Mouse (Mus musculus): Measurements from ENCODE around the gene Nudt9. TPM values are rescaled to one million over a fixed set of nuclear protein-coding genes. Genes with fewer than 3 reads are reported as not detected.

Gene Nudt9
- total and polyA plus RNA-seq, 2 experiments from 2014 or later = 55.3 to 73.8 TPM

DNA sequence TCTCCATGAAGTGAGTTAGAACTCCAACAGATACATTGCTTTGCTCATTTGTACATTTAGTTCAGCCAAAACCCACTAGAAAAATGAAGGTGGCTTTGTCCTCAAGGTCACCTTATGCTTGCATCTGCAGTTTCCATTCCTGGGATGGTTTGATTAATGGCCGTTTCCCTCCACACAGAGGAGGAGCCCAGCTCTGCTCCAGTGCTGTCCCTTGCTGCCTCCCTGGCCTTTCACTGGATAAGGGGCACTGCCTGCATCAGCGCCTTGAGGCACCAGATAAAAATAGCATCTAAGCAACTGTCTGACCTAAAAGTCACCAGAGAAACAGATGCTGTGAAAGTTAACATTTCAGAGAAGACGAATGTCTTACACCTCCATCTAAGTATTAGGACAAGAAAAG is 63.4 kb downstream of the Nudt9 start:
- DNase-seq = peak; percentile 40
- no peak for TF ChIP-seq CTCF (IDR thresholded peaks at IDR 0.05; ENCODE audit: low read depth)
- no peaks in the 10 kb centered on the region for H3K27me3 ChIP-seq (ENCODE audit: insufficient read depth, low read length)
- H3K27ac ChIP-seq (ENCODE audit: low read depth, low read length) = peak overlapping the region; percentile 75
- no peak for ATAC-seq
- H3K4me3 ChIP-seq (ENCODE audit: low read depth, low read length) = peak overlapping the region; percentile 21
- peak overlapping the region; percentile 43 for H3K4me2 ChIP-seq (ENCODE audit: low read depth)
- H3K9ac ChIP-seq = peak overlapping the region; percentile 31; the same call in 1 of the 2 replicates
- H3K36me3 ChIP-seq (ENCODE audit: insufficient read depth) = no peaks in the 10 kb centered on the region
- no peaks in the 10 kb centered on the region for H3K9me3 ChIP-seq (ENCODE audit: low read length)
- peaks cover 37% of the 10 kb centered on the region for H3K4me1 ChIP-seq (ENCODE audit: insufficient read depth)
- whole genome bisulfite sequencing = 28% methylated on average over 3 of the region's 3 CpGs

DNA sequence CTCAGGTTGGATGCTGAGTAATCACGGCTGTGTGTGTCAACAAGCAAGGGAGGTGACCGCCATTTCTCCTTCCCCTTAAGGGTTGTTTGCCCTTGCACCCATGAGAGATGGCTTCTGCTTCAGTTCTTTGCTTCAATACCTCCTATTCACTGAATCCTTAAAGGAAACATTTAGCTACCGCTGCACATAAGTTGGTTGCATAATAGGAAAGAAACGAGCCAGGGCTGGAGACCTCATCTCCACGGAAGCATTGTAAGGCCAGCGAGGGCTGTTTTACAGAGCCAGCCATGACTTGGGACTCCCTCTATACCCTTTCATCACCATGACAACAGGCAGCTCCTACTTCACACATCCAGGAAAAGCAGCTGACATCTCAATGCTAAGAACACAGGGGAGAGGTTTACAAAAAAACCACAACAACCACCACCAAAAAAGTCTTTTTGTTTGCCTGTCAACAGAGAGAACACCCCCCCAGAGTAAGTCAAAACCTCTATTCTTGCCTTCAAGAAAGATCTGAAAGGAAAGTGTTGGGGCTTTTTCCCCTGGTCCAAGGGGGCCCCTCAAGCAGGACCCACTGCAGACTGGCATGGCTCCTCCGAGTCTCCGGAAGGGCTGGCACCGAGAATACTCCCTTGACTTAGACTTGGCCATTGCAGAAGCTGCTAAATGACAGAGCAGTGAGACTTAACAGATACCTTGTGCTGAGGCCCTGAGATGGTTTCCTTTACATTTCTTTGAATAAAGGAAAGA is 64.2 kb downstream of the Nudt9 start:
- Histone ChIP-seq H3K36me3 (ENCODE audit: insufficient read depth) (no peaks in the 10 kb centered on the region), H3K4me2 (ENCODE audit: low read depth) (peak overlapping the region; percentile 43), H3K27ac (ENCODE audit: low read depth, low read length) (peak overlapping the region; percentile 75), H3K4me3 (ENCODE audit: low read depth, low read length) (peak overlapping the region; percentile 10; the same call in 1 of the 2 replicates), H3K27me3 (ENCODE audit: insufficient read depth, low read length) (no peaks in the 10 kb centered on the region), H3K9me3 (ENCODE audit: low read length) (no peaks in the 10 kb centered on the region), H3K9ac (0 out of 2 replicates have a peak overlapping the region, but pooled peaks have one; percentile 6), H3K4me1 (ENCODE audit: insufficient read depth) (peaks cover 44% of the 10 kb centered on the region)
- DNase-seq (peak; percentile 84), ATAC-seq (peak; percentile 69)
- 5% methylated on average over 9 of the region's 9 CpGs for WGBS
- no peak for TF ChIP-seq CTCF (IDR thresholded peaks at IDR 0.05; ENCODE audit: low read depth)

DNA sequence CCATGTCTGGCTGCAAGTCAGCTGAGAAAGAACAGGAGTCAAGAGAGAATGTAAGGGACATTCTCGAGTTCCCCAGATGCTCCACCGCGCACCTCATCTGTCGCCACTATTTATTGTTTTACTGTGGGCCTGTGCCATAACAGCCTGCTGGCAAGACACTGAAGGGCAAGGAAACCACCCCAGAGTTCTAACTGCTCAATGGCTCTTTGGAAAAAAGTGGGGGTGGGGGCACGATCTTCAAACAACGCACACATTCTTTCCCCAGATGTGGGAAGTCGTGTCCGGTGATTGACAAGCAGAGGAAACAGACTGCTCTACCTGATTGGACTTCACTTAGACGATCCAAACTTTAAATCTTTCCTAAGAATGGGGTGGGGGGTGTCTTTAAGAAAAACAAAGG is 65.9 kb downstream of the Nudt9 start:
- Histone ChIP-seq H3K36me3 (ENCODE audit: insufficient read depth) (no peaks in the 10 kb centered on the region), H3K9me3 (ENCODE audit: low read length) (no peaks in the 10 kb centered on the region), H3K27ac (ENCODE audit: low read depth, low read length) (peak overlapping the region; percentile 75), H3K27me3 (ENCODE audit: insufficient read depth, low read length) (no peaks in the 10 kb centered on the region), H3K4me1 (ENCODE audit: insufficient read depth) (peaks cover 44% of the 10 kb centered on the region), H3K9ac (peak overlapping the region; percentile 40), H3K4me3 (ENCODE audit: low read depth, low read length) (peak overlapping the region; percentile 32), H3K4me2 (ENCODE audit: low read depth) (peak overlapping the region; percentile 43)
- 20% methylated on average over 9 of the region's 9 CpGs for WGBS
- no peak for TF ChIP-seq CTCF (IDR thresholded peaks at IDR 0.05; ENCODE audit: low read depth)
- no peak for ATAC-seq
- peak; percentile 5 for DNase-seq

DNA sequence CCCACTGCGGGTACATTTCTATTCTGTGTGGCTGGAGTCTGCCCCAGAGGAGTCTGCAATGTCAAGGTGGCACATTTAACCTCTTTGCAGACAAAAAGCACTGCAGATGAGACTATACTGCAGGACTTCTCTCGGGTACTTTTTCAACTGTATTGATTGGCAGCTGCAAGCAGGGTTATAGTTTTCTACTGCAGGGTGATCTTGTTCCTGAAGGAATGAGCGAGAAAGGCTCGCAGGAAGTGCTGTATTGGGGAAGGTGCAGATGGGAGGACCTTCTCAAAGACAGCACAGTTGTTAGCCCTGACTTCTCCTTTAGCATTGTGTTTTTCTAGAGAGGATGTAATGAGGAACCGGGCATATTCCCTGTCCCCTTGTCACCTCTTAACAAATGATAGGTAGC is 66.4 kb downstream of the Nudt9 start:
- peak; percentile 15 for DNase-seq
- Histone ChIP-seq H3K9ac (peak overlapping the region; percentile 40; the same call in 1 of the 2 replicates), H3K4me2 (ENCODE audit: low read depth) (peak overlapping the region; percentile 43), H3K4me3 (ENCODE audit: low read depth, low read length) (peak overlapping the region; percentile 32), H3K4me1 (ENCODE audit: insufficient read depth) (peaks cover 44% of the 10 kb centered on the region), H3K36me3 (ENCODE audit: insufficient read depth) (no peaks in the 10 kb centered on the region), H3K27ac (ENCODE audit: low read depth, low read length) (peak overlapping the region; percentile 75), H3K9me3 (ENCODE audit: low read length) (no peaks in the 10 kb centered on the region), H3K27me3 (ENCODE audit: insufficient read depth, low read length) (no peaks in the 10 kb centered on the region)
- WGBS = 21% methylated on average over 5 of the region's 5 CpGs
- TF ChIP-seq CTCF (IDR thresholded peaks at IDR 0.05; ENCODE audit: low read depth) = no peak
- no peak for ATAC-seq

DNA sequence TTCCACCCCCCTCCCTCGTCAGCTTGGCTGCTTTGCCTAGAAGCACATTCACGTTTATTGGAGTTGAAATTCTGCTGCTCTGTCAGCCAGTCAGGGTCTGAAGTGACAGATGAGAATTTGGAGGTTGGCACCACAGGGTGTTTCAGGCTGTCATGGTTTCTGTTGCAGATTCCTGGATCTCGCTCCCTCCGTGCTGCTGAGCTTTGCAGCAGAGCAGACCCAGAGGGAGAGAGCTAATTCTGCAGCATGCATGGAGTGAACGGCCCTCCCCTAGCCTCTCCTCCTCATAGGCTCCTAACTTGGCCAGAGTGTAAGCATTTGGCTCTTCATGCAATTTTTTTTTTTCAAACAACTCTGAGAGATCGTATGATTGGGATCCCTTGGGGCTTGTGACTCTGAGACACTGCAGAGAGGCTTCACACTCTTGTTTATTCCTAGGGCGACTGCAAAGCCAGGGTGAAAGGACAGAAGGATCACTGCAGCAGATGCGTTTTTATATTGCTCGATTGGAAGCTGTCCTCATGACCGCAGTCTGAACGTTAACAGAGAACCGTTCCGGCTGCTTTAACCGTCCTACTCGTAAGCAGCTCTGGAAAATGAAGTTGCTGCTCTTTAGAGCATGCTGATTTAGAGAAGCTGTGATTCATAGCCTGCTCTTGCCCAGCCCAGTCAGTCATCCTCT is 67.5 kb downstream of the Nudt9 start, which contains the start of gene Sparcl1:
Gene Sparcl1 (minus strand): TSS at position 243 of the 682 bp plus-strand sequence.
- Histone ChIP-seq H3K36me3 (ENCODE audit: insufficient read depth) (no peaks in the 10 kb centered on the region), H3K4me1 (ENCODE audit: insufficient read depth) (peaks cover 35% of the 10 kb centered on the region), H3K9ac (peak within 1 kb of the TSS; percentile 40), H3K9me3 (ENCODE audit: low read length) (no peaks in the 10 kb centered on the region), H3K27me3 (ENCODE audit: insufficient read depth, low read length) (no peaks in the 10 kb centered on the region), H3K27ac (ENCODE audit: low read depth, low read length) (peak within 1 kb of the TSS; percentile 75), H3K4me2 (ENCODE audit: low read depth) (peak within 1 kb of the TSS; percentile 43), H3K4me3 (ENCODE audit: low read depth, low read length) (peak within 1 kb of the TSS; percentile 32)
- 15% methylated on average over 15 of the region's 15 CpGs for WGBS
- DNase-seq = peak; percentile 80
- TF ChIP-seq CTCF (IDR thresholded peaks at IDR 0.05; ENCODE audit: low read depth) = no peak
- ATAC-seq = peak; percentile 81

Small RNA genes within 50 kb of the gene (microRNA-seq; reads per million reads assigned to microRNA genes)
- gene Mir5619 = 1.9 to 2.2 reads per million in 2 experiments

Other genes starting within 250 kb of the Nudt9 start
- gene Klhl8, start 135.0 kb upstream of the Nudt9 start, total RNA-seq (2014; rRNA removed) = 51.2 and 60.0 TPM in 2 replicates
- gene Klhl8, start 135.0 kb upstream of the Nudt9 start, polyA plus RNA-seq (2015; fragmentation: Nextera tagmentation; extraction: Ambion mirVana) = 41.0 and 47.3 TPM in 2 replicates
- not detected in 2 replicates for gene Hsd17b13, start 68.9 kb upstream of the Nudt9 start, total RNA-seq (2014; rRNA removed)
- 0.16 and 0.21 TPM in 2 replicates for gene Hsd17b13, start 68.9 kb upstream of the Nudt9 start, polyA plus RNA-seq (2015; fragmentation: Nextera tagmentation; extraction: Ambion mirVana)
- gene Hsd17b11, start 24.4 kb upstream of the Nudt9 start, total RNA-seq (2014; rRNA removed) = 10.9 and 15.8 TPM in 2 replicates
- gene Hsd17b11, start 24.4 kb upstream of the Nudt9 start, polyA plus RNA-seq (2015; fragmentation: Nextera tagmentation; extraction: Ambion mirVana) = 3.2 and 4.6 TPM in 2 replicates
- gene Gm17660, start 31.3 kb downstream of the Nudt9 start, total RNA-seq (2014; rRNA removed) = not detected in 2 replicates
- 0.52 and 1.1 TPM in 2 replicates for gene Gm17660, start 31.3 kb downstream of the Nudt9 start, polyA plus RNA-seq (2015; fragmentation: Nextera tagmentation; extraction: Ambion mirVana)
- gene Sparcl1, start 67.4 kb downstream of the Nudt9 start, total RNA-seq (2014; rRNA removed) = 342 and 344 TPM in 2 replicates
- gene Sparcl1, start 67.4 kb downstream of the Nudt9 start, polyA plus RNA-seq (2015; fragmentation: Nextera tagmentation; extraction: Ambion mirVana) = 239 and 282 TPM in 2 replicates
- gene Dspp, start 124.4 kb downstream of the Nudt9 start, total RNA-seq (2014; rRNA removed) = not detected in 2 replicates
- gene Dspp, start 124.4 kb downstream of the Nudt9 start, polyA plus RNA-seq (2015; fragmentation: Nextera tagmentation; extraction: Ambion mirVana) = not detected in 2 replicates
- 0.46 and 0.52 TPM in 2 replicates for gene Dmp1, start 156.3 kb downstream of the Nudt9 start, total RNA-seq (2014; rRNA removed)
- 0.21 and 0.45 TPM in 2 replicates for gene Dmp1, start 156.3 kb downstream of the Nudt9 start, polyA plus RNA-seq (2015; fragmentation: Nextera tagmentation; extraction: Ambion mirVana)